Mouse (Mus musculus) monocyte, adult 2 months (primary cell): ENCODE measurements around the gene Fam214a.

ENCODE experiments used
- DNase-seq, 2 experiments: peaks; one replicate each; pipeline ENCODE4 v3.0.0; 2022; ENCODE audit warnings: low spot score in 2 of 2, low read depth in 1 of 2

The Fam214a gene

DNA sequence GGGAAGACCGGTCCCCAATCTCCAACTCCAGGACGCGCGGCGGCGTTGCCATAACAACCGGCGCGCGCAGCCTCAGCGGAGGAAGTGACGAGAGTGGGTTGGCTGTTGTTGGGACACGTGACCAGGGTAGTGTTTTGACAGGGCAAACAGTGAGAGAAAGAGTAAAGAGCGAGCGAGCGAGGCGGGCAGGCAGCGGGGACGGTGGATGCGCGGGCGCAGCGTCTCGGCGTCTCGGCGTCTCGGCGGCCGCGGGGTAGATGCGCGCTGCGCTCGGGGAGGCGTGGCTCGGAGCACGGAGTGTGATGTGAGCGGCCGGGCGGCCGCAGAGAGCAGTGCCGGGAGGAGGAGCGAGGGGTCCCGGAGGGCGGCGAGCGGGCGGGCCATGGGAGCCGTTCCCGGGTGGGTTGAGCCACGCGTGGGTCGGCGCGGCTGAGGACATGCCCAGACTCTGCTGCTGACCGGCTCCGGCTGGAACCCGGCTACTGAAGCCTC is at the start of gene Fam214a:
TSS of gene Fam214a (plus strand) at position 129 of the 492 bp plus-strand sequence.
- peak; percentile 73 to 82 for DNase-seq

DNA sequence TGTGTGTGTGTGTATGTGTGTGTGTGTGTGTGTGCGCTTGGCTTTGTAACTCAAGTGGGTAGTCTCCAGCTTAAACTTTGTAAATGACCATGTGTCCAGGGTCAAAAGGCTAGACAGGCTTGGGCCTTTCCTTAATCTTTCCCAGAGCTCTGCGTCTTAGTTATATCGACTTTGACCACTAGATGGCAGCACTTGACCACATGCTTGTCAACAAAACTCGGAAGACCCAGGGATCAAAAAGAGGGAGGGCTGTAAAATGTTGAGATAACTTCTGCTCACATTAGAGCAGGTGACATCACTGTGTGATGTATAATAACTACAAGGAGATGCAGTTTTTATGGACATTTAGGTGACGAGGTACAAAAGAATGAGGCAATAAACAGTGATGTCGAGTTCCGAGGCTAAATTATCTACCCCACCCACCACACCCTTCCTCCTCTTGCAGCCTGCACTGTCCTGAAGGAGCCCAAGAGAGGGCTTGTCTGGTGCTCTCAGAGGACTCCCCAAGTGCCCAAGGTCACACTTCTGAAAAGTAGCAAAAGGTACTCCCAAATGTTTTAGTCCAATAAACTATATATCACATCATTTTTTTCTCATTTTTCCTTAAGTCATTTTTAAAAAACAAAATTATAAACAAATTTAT is 47.7 kb upstream of the Fam214a start:
- DNase-seq: peak in 1 of 2 experiments; percentile 45

- peak; percentile 16 to 20 for DNase-seq
Observed at GRCm38 (mm10) chr9:74906951-74907350, 45.7 kb upstream of the Fam214a start.

- DNase-seq: no peak
Observed at GRCm38 (mm10) chr9:74909245-74909644, 43.4 kb upstream of the Fam214a start.

DNA sequence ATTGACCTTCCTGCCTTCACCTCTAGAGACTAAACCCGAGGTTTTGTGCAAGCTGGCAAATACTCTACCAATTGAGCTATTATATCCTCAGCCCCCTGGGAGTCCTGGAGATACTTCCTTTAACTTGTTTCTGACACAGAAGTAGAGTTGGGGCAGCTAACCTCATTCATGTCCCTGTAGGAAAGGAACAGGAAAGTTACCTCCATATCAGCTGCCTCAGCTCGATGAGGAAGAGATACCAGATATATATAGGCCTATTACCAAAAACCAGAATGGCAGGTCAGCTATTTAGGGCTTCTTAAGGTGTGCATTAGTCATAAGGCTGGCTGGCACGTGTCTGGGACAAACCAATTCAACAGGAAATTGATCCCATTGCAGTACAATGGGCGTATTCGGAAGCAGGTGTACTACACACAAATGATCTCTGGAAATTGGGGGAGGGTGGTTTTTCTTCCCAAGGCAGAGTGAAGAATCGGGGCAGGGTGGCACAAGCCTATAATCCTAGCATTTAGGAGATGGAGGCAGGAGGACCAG is 42.4 kb upstream of the Fam214a start:
- DNase-seq: no peak

GRCm38 (mm10) chr9:74911430-74911829 is 41.3 kb upstream of the Fam214a start:
- DNase-seq: no peak

GRCm38 (mm10) chr9:74911919-74912318 is 40.8 kb upstream of the Fam214a start:
- no peak for DNase-seq

DNA sequence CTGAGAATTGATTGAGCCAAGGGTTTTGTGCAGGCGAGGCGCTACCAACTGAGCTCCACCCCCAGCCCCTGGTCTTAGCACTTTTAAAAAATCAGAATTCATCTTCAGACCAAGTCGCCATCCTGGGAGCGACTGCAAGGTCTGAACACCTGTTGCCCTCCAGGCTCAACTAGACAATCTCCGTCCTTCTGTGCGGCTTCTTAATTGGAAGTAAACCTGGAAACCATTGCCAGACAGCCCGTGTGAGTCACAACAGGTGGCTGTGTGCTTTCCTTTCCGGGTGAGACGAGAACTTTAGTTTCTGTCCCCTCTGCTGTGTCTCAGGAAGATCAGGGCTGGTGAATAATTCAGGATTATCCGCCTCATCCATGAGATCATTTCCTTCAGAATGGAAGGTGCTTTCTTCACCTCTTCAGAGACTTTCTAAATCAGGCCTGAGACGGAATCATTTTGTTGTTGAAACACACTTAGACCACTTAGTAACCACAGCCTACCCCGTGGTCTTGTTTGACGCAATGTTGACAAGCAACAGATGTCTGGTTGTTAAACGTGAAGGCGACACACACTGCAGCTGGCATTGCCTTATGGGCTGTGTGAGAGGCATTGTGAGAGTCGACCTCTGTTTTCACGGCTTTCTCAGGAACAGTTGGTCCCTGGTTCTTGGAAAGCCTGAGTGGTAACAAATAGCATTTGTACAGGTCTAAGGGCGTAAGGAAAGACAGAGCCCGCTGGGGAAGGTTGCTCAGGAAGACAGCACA is 39.9 kb upstream of the Fam214a start:
- DNase-seq: no peak

DNA sequence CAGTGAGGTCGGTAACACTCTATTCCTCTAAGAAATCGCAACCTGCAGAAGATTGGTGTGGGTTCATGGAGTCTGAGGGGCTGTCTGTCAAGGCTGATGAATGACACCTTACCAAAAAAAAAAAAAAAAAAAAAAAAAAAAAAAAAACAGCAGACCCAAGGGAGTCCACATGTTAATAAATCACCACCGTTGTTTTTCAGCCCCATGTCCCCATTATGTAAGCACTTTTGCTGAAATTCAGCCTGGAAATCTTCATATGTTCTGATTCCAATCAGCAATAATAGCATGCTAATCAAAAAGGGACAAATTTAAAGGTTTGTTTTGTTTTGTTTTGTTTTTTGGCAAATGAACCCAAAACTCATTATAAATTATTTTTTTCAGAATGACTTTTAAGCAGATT is 37.1 kb upstream of the Fam214a start:
- no peak for DNase-seq

- no peak for DNase-seq
Observed at GRCm38 (mm10) chr9:74920450-74920849, 32.2 kb upstream of the Fam214a start.

DNA sequence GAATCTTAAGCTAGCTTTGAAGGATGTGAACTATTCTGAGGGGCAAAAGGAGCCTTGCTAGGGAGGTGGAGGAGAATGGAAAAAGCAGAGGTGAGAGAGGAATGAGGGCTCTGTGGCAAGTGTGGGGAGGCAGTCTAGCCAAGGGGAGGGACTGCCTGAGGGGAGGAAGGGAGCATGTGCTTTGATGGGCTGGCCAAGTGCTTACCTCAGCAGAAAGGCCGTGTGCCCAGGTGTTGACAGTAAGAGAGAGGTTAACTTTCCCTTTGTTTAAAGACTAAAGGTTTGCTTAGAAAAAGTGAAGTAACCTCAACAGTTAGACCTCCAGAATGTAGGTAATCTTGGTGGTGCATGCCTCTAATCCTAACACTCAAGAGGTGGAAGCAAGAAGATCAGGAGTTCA is 31.3 kb upstream of the Fam214a start:
- DNase-seq: no peak

- no peak for DNase-seq
Observed at GRCm38 (mm10) chr9:74922884-74923283, 29.8 kb upstream of the Fam214a start.

DNA sequence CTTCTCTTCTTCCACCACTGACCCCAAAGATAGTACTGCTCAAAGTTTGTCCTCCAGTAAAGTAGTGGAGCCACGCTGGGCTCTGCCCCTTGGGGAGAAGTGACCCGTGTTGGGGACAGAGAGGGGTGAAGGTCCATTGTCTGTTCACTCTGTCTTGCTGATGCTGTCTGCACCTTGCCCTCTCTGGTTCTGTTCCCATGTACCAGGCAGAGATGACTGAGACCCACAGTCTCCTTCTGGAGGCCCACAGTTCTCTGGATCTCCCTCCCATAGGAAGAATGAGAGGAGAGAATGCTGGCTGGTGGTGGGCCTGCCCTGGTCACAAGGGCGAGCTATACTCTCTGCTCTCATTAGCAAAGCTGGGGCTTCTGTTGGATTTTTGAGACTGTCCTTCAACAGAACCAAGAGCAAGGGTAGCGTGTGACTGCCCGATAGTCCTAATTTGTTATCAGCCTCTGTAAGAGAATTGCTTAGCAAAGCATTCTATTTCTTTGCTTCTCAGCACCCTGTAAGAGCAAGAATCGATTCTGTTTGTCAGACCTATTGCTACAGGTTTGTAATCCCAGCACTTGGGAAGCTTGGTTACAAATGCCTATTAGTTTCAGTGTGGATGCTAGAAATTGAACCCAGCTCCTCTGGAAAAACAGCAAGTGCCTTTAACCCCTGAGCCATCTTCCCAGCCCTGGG is 29.2 kb upstream of the Fam214a start:
- no peak for DNase-seq

- DNase-seq: no peak
Observed at GRCm38 (mm10) chr9:74925220-74925769, 27.4 kb upstream of the Fam214a start.

DNA sequence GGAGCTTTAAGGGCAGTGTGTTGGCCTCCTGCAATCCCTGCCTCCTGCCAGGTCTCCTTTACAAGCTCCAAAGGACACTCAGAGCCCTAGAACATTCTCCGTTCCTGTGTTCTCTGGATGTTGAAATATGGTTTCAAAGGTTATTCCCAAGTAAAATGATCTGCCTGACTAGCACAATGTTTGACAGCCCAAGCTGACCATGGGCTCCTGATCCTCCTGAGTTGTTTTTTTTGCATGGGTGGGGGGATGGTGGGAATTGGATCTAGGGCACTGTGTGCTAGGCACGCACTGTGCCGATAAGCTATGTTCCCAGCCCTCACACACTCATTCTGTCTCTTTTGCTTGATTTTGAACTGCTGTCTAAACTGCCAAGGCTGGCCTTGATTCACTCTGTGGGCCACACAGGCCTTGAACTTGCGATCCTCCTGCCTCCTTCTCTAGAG is 22.7 kb upstream of the Fam214a start:
- no peak for DNase-seq

DNA sequence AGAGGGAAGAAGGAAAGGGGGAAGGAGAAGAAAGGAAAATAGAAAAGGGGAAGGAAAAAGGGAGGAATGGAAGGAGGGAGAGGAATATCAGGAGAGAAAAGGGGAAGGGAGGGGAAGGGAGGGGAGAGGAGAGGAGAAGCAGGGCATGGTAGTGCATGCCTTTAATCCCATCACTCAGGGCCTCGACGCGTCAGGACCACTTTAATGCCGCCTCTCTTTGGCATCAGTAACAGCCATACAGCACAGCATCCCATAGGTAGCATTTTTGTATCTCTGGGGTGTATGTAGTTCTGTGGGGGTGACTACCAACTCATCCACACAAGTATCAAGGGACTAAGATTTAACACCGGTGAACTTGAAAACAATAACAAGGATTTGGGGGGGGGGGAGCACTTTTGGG is 22.0 kb upstream of the Fam214a start:
- DNase-seq: no peak

GRCm38 (mm10) chr9:74935289-74935688 is 17.4 kb upstream of the Fam214a start:
- DNase-seq: no peak

DNA sequence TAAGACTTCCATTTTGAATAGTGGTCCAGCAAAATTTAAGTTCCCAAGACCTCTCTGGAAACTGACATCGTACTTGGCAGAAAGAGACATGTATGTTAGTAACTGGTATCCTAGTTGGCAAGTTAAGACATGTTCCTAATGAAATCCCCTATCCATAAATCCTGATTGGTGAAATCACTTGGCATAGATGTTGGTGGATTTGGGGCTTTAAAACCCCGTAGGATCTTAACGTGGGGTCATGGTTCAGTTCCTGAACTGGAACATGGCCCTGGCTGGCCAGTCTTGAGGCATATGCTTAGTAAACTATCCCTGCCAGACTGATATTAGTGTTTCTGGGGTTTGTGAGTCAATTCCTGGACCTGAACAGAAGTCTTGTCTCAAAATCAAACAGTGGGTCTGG is 14.9 kb upstream of the Fam214a start:
- DNase-seq: no peak

DNA sequence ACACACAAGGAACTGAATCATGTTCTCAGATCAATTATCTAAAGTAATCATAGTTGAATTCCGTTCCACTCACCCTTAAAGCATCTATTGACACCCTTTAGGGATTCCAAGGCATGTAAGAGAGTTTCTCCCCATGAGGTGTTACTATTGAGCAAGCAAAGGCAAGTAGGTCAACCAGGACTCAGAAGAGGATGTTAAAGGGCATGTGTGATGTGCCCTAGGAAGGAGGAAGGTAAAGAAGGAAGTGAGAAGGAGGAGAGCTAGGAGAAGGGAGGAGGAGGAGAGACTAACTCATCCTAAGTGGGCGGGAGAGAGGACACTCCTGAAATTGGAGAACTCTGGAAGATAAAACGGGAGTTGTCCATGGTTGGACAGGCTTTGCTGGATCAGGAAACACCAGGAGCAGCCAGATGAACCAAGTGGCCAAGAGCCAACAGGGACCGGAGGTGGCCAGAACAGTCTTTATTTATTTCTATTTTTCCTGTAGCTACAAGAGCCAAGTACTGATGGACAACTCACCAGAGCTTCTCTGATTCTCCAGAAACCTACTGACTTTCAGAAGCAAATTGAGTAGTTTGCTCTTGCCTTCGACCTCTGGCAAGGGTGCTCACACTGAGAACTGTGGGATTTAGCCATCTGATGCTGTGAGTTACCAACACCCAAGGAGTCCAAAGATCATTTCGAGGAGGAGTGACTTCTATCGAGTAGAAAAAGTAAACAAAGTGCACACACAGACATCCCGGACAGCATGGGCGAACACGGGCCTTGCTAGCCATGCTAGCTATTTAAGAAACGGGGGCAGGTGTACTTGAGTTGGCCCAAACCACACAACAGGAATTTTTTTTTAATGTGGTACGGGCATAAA is 13.8 kb upstream of the Fam214a start:
- DNase-seq: no peak

DNA sequence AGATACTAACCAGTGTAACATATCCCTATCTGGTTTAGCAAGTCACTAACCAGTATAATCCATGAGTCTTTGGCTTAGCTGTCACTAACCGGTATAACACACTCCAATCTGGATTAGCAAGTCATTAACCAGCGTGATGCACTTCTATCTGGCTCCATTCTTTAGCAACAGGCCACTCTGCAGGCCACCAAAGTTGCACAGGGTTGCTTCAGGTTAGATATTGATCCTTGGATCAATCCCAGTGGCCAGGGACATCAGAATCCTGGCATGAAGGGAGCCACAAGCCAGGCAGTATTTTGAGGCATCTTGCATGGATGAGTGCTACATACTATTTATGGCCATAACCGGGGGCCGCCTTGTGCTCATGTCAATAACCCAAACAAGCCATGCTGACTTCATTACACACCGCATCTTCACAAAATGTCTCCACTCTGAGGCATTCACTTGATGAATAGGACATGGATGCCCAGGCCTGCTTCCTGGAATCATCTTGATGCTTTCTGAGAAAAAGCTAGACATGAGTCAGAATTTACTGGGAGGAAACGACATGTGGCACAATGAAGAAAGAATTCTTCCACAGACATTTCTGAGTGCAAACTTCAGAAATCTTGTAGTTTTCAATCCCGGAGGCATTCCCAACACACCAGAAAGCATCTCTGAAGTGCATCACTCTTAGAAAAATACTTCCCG is 5.8 kb upstream of the Fam214a start:
- DNase-seq: no peak
